Mouse (Mus musculus) spleen, adult 2 months (tissue): Measurements from ENCODE around the gene Gse1. TPM values are rescaled to one million over a fixed set of nuclear protein-coding genes. Genes with fewer than 3 reads are reported as not detected.

Source experiments
- DNase-seq, 2 experiments: peaks; one replicate each; pipeline versions ENCODE4 v3.0.0 to v3.0.0-alpha.2; 2012 to 2021; ENCODE audit warnings: low spot score in 2 of 2, low read depth in 1 of 2
- H3K27ac ChIP-seq: fragments of 200-500 bp; 2 replicates; pipeline ENCODE4 v1.5.1; 2012; ENCODE audit warnings: low read length, inconsistent platforms; ENCODE audit not compliant: insufficient read depth
- H3K27me3 ChIP-seq: fragments of 200-500 bp; 2 replicates; pipeline ENCODE4 v1.6.1; 2012; ENCODE audit warnings: mild to moderate bottlenecking, moderate library complexity, low read length, inconsistent platforms; ENCODE audit not compliant: control insufficient read depth, insufficient read depth
- H3K36me3 ChIP-seq: fragments of 200-500 bp; 2 replicates; pipeline ENCODE4 v1.6.1; 2012; ENCODE audit warnings: mild to moderate bottlenecking, low read length, inconsistent platforms; ENCODE audit not compliant: control insufficient read depth, insufficient read depth
- H3K4me1 ChIP-seq: fragments of 200-500 bp; 2 replicates; pipeline ENCODE4 v1.6.1; 2011; ENCODE audit warnings: inconsistent platforms; ENCODE audit not compliant: control insufficient read depth, insufficient read depth, insufficient read length
- H3K4me3 ChIP-seq: fragments of 200-500 bp; 2 replicates; pipeline ENCODE4 v1.5.1; 2011; ENCODE audit warnings: mild to moderate bottlenecking, inconsistent platforms; ENCODE audit not compliant: insufficient read depth, insufficient read length; ENCODE audit errors: extremely low read depth
- CTCF ChIP-seq: fragments of 200-500 bp; IDR thresholded peaks from 2 replicates; pipeline ENCODE4 v1.5.1; 2011; ENCODE audit warnings: mild to moderate bottlenecking, inconsistent platforms; ENCODE audit not compliant: insufficient read depth, insufficient read length, insufficient replicate concordance; ENCODE audit errors: extremely low read depth
- POLR2A ChIP-seq: fragments of 200-500 bp; IDR thresholded peaks from 2 replicates; pipeline ENCODE4 v1.6.1; 2011; ENCODE audit warnings: low read depth, low read length, inconsistent platforms
- WGBS: fragments of 180-500 bp; shearing (Covaris S2); methylation state at CpG from one replicate; pipeline ENCODE4 v1.1.7; 2018; 5-methylcytosine and 5-hydroxymethylcytosine counted together
- polyA plus RNA-seq: library from polyadenylated mRNA; depleted of rRNA; stranded (reverse); fragments of >200 nt; gene quantifications from 2 replicates; pipeline ENCODE4 v1.2.3, GENCODE M21; 2012

The Gse1 gene
- polyA plus RNA-seq, 1 experiment, result 39.2 TPM

- no peak for TF ChIP-seq CTCF
- TF ChIP-seq POLR2A, result no peak
- Histone ChIP-seq H3K4me1 (peaks cover 10% of the 10 kb centered on the region; the same call in 1 of the 2 replicates), H3K36me3 (no peaks in the 10 kb centered on the region), H3K27ac (no peak overlapping the region), H3K27me3 (no peaks in the 10 kb centered on the region), H3K4me3 (no peak overlapping the region)
- 87% methylated on average over 7 of the region's 7 CpGs for WGBS
- DNase-seq, result no peak
Measured at GRCm38 (mm10) chr8:120432438-120432837, 204.2 kb downstream of the Gse1 start.

- no peaks in the 10 kb centered on the region for H3K27me3 ChIP-seq
- peaks cover 10% of the 10 kb centered on the region; the same call in 1 of the 2 replicates for H3K4me1 ChIP-seq
- no peak for DNase-seq
- H3K4me3 ChIP-seq, result no peak overlapping the region
- H3K36me3 ChIP-seq, result no peaks in the 10 kb centered on the region
- no peak for TF ChIP-seq POLR2A
- TF ChIP-seq CTCF, result no peak
- WGBS, result 84% methylated on average over 7 of the region's 7 CpGs
- H3K27ac ChIP-seq, result no peak overlapping the region
Measured at GRCm38 (mm10) chr8:120433143-120433542, 204.9 kb downstream of the Gse1 start.

DNA sequence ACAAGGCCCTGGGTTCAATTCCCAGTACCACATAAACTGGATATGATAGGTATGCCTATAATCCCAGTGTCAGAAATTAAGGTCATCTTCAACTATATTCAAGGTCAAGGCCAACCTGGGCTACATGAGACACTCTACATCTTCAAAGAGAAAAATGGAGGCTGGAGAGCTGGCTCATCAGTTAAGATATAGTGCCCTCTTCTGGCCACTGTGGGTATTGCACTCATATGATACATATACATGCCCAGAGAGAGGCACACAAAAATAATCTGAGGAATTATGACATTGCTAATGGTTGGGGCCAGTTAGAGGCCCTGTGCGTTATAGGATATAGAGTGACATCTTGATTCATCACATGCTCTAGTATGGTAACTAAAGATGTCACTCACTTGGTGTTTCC, 205.5 kb downstream of the Gse1 start:
- Histone ChIP-seq H3K27ac (no peak overlapping the region), H3K4me3 (no peak overlapping the region), H3K36me3 (no peaks in the 10 kb centered on the region), H3K27me3 (no peaks in the 10 kb centered on the region), H3K4me1 (peaks cover 10% of the 10 kb centered on the region; the same call in 1 of the 2 replicates)
- TF ChIP-seq POLR2A, result no peak
- TF ChIP-seq CTCF, result no peak
- 97% methylated on average over 1 of the region's 1 CpGs for WGBS
- DNase-seq, result no peak

DNA sequence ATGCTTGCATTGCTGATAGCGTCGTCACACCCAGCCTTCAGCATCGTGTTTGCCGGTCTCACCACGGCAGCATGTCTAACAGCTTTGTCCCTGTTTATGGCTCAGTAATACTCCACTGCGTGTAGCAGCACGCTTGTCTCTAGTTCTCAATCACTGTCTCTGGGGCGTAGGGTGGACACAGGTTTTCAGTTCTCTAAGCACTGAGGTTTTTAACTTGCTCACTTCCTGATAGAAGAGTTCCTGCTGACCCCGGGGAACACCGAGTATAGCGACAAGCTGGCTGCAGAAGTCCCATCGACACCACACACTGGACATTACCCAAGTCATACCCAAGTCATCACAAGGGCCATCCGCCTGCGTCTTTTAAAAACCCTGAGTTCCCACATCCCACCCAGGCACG, 207.5 kb downstream of the Gse1 start:
- Histone ChIP-seq H3K36me3 (no peaks in the 10 kb centered on the region), H3K27me3 (no peaks in the 10 kb centered on the region), H3K4me1 (peaks cover 10% of the 10 kb centered on the region; the same call in 1 of the 2 replicates), H3K4me3 (no peak overlapping the region), H3K27ac (no peak overlapping the region)
- DNase-seq, result no peak
- TF ChIP-seq CTCF (no peak), POLR2A (no peak)
- WGBS, result 70% methylated on average over 15 of the region's 15 CpGs

GRCm38 (mm10) chr8:120436491-120437030, 208.3 kb downstream of the Gse1 start:
- 26% methylated on average over 5 of the region's 5 CpGs for WGBS
- DNase-seq, result no peak
- no peak overlapping the region for H3K27ac ChIP-seq
- H3K4me3 ChIP-seq, result no peak overlapping the region
- no peaks in the 10 kb centered on the region for H3K27me3 ChIP-seq
- H3K36me3 ChIP-seq, result no peaks in the 10 kb centered on the region
- TF ChIP-seq POLR2A (no peak), CTCF (no peak)
- peaks cover 10% of the 10 kb centered on the region; the same call in 1 of the 2 replicates for H3K4me1 ChIP-seq

DNA sequence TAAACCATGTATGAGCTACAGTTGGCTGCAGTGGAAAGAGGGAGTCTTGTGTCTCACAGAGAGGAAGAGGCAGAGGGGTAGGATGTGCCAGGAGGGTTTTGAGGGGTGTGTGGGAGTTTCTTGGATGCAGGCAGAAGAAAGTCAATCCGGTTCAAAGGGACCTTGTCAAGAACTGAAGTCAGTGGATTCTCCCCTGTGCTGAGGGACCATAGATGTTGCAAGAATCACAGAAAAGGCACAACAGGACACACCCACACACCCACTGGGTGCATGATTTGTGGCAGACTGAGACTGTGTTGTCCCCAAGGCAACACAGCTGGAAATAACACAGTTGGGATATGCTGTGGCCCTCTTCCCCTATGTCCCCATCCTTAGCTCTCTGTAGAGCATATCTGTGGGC, 209.0 kb downstream of the Gse1 start:
- 71% methylated on average over 1 of the region's 1 CpGs for WGBS
- H3K4me3 ChIP-seq, result no peak overlapping the region
- H3K27me3 ChIP-seq, result no peaks in the 10 kb centered on the region
- DNase-seq, result no peak
- H3K27ac ChIP-seq, result no peak overlapping the region
- no peak for TF ChIP-seq POLR2A
- TF ChIP-seq CTCF, result no peak
- no peaks in the 10 kb centered on the region for H3K36me3 ChIP-seq
- H3K4me1 ChIP-seq, result peaks cover 10% of the 10 kb centered on the region; the same call in 1 of the 2 replicates

DNA sequence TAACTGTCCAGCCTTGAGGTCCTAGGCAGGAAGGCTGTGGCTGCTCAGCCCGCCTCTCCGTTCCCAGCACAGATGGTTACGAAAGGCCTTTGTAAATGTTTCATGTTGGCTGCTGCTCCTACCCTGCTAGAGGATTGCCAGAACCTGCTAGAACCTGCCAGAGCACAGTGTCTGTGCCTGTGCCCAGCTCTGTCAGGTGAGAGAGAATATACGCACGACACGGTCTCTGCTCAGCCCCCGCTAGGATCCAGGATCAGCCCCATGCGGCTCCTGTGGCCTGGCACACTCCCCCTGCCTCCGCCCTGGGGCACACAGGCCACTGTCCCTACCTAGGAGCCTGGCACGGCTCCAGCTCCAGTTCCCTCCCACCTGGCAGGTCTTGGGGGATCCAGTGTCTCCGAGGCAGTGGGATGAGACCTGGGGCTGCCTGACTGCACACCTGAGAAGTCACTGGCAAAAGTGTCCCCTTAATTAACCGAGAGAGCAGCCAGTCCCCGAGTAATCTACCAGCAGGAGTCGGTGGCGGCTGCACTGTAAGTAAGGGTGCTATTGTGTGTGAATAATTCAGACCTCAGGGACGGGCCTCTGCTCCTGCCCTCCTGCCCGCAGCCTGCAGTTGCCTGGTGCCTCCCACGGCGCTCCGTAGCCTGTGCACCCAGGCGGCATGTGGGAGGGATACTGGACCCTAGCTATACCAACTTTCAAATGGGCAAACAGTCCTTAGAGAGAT, 209.6 kb downstream of the Gse1 start:
- Histone ChIP-seq H3K36me3 (no peaks in the 10 kb centered on the region), H3K27ac (no peak overlapping the region), H3K4me3 (no peak overlapping the region), H3K27me3 (no peaks in the 10 kb centered on the region), H3K4me1 (peaks cover 10% of the 10 kb centered on the region; the same call in 1 of the 2 replicates)
- WGBS, result 91% methylated on average over 21 of the region's 21 CpGs
- no peak for TF ChIP-seq CTCF
- no peak for TF ChIP-seq POLR2A
- no peak for DNase-seq
